Mouse (Mus musculus): ENCODE measurements around the gene Tmem54. TPM values are rescaled to one million over a fixed set of nuclear protein-coding genes. Genes with fewer than 3 reads are reported as not detected.

The Tmem54 gene
- total and polyA plus RNA-seq, 2 experiments = 0.37 TPM; not detected in 1

DNA sequence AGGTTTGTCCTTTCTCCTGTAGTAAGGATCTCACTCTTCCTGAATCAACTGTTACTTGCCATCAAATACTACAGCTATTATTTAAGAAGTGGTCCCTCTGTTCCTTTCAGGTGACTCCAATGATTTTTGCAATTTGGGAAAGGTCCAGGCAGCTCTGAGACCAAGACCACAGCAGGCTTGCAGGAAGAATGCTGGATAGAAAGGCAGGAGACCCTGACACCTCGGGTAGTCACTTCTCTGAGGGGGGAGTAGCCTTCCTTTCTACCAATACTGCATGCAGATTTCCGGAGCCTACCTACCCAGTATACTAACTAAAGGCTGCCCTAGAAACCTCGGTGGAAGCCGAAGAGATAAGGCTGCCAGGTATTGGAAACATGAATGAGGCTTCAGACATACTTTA lies 40.1 kb downstream of the Tmem54 start:
- Histone ChIP-seq H3K79me2 (ENCODE audit: control insufficient read depth, insufficient read depth, low read length) (no peaks in the 10 kb centered on the region), H3K27ac (replicated peaks; ENCODE audit: insufficient read depth, low read depth, low read length) (no peak overlapping the region), H3K9ac (ENCODE audit: low read depth, low read length) (no peak overlapping the region), H3K36me3 (ENCODE audit: control insufficient read depth, insufficient read depth, low read length) (peaks cover 6% of the 10 kb centered on the region), H3K27me3 (ENCODE audit: control insufficient read depth, insufficient read depth, low read length) (no peaks in the 10 kb centered on the region), H3K4me3 (ENCODE audit: insufficient read depth, low read depth, low read length) (no peak overlapping the region), H3K4me1 (ENCODE audit: control insufficient read depth, insufficient read depth, low read length) (peaks cover 16% of the 10 kb centered on the region)
- TF ChIP-seq POLR2A (IDR thresholded peaks at IDR 0.05; ENCODE audit: extremely low read depth, insufficient read depth, low read length) = no peak
- TF ChIP-seq CTCF (IDR thresholded peaks at IDR 0.05; ENCODE audit: low read depth, low read length) = no peak
- no peak for DNase-seq (ENCODE audit: extremely low read depth, low read depth, low spot score)
- 27% methylated on average over 4 of the region's 4 CpGs for WGBS

DNA sequence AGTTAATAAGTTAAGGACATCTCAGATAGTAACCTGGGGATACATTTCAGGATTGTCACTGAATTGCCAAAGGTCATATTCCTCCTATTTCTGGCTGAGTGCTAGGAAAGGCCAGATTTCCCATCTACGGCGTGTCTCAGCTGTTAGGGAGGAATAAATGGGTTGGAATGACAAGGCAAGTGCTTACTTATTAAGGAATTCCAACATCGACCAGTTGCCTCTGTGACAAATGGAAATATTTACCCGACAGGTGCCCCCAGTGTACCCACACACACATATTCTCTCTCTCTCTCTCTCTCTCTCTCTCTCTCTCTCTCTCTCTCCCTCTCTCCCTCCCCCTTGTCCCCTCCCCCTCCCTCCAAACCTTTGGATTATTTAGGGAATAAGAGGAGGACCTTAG lies 40.6 kb downstream of the Tmem54 start:
- Histone ChIP-seq H3K27ac (replicated peaks; ENCODE audit: insufficient read depth, low read depth, low read length) (no peak overlapping the region), H3K4me1 (ENCODE audit: control insufficient read depth, insufficient read depth, low read length) (peaks cover 16% of the 10 kb centered on the region), H3K79me2 (ENCODE audit: control insufficient read depth, insufficient read depth, low read length) (no peaks in the 10 kb centered on the region), H3K9ac (ENCODE audit: low read depth, low read length) (no peak overlapping the region), H3K27me3 (ENCODE audit: control insufficient read depth, insufficient read depth, low read length) (no peaks in the 10 kb centered on the region), H3K4me3 (ENCODE audit: insufficient read depth, low read depth, low read length) (no peak overlapping the region), H3K36me3 (ENCODE audit: control insufficient read depth, insufficient read depth, low read length) (peaks cover 12% of the 10 kb centered on the region)
- TF ChIP-seq CTCF (IDR thresholded peaks at IDR 0.05; ENCODE audit: low read depth, low read length) (no peak), POLR2A (IDR thresholded peaks at IDR 0.05; ENCODE audit: extremely low read depth, insufficient read depth, low read length) (no peak)
- DNase-seq (ENCODE audit: extremely low read depth, low read depth, low spot score) = peak; percentile 75
- WGBS = 20% methylated on average over 4 of the region's 4 CpGs

DNA sequence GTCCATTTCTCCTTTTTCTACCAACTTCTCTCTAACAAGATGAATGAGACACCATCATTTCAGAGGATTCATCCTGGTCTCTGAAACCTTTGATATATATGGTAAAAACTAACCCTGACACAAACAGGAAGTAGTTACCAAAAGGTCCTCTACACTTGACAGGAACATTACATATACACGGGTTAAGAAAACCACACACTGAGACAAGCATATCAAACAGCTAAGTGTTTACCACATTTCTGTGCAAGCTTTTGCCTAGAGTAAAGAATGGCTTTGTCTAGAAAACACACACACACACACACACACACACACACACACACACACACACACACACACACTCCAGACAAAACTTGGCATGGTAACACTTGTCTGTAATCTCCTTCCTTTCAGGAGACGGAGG lies 41.0 kb downstream of the Tmem54 start:
- Histone ChIP-seq H3K4me1 (ENCODE audit: control insufficient read depth, insufficient read depth, low read length) (peaks cover 16% of the 10 kb centered on the region), H3K9ac (ENCODE audit: low read depth, low read length) (no peak overlapping the region), H3K36me3 (ENCODE audit: control insufficient read depth, insufficient read depth, low read length) (peaks cover 13% of the 10 kb centered on the region), H3K27ac (replicated peaks; ENCODE audit: insufficient read depth, low read depth, low read length) (no peak overlapping the region), H3K4me3 (ENCODE audit: insufficient read depth, low read depth, low read length) (no peak overlapping the region), H3K27me3 (ENCODE audit: control insufficient read depth, insufficient read depth, low read length) (no peaks in the 10 kb centered on the region), H3K79me2 (ENCODE audit: control insufficient read depth, insufficient read depth, low read length) (no peaks in the 10 kb centered on the region)
- WGBS = 40% methylated on average over 2 of the region's 2 CpGs
- DNase-seq (ENCODE audit: extremely low read depth, low read depth, low spot score) = no peak
- no peak for TF ChIP-seq POLR2A (IDR thresholded peaks at IDR 0.05; ENCODE audit: extremely low read depth, insufficient read depth, low read length)
- TF ChIP-seq CTCF (IDR thresholded peaks at IDR 0.05; ENCODE audit: low read depth, low read length) = no peak

DNA sequence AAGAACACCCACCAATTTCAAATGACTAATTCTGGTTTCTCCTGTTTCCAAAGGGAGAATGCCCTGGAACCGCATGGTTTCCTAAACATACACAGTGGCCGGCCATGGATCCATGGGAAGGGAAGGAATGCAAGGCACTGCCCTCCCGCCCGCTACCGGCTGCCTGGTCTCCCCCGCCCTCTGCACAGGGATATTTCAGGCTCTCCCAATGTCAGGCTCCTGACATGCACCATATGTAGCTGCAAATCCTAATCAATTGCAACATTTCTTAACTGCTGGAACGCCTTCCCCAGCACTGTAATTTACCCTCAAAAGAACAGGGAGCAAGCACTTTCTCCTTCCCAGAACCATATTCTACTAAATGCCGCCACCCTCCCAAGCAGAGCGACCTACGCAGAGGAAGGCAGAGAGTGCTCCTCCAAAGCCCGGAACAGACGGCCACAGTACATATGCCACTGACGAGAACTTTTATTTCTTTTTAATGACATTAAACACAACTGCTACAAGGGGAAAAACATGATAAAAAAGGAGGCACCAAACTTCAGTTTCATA lies 42.3 kb downstream of the Tmem54 start:
- H3K27ac ChIP-seq (replicated peaks; ENCODE audit: insufficient read depth, low read depth, low read length) = no peak overlapping the region
- no peak for DNase-seq (ENCODE audit: extremely low read depth, low read depth, low spot score)
- no peak overlapping the region for H3K9ac ChIP-seq (ENCODE audit: low read depth, low read length)
- no peak for TF ChIP-seq CTCF (IDR thresholded peaks at IDR 0.05; ENCODE audit: low read depth, low read length)
- TF ChIP-seq POLR2A (IDR thresholded peaks at IDR 0.05; ENCODE audit: extremely low read depth, insufficient read depth, low read length) = no peak
- peaks cover 20% of the 10 kb centered on the region for H3K36me3 ChIP-seq (ENCODE audit: control insufficient read depth, insufficient read depth, low read length)
- no peak overlapping the region for H3K4me3 ChIP-seq (ENCODE audit: insufficient read depth, low read depth, low read length)
- 85% methylated on average over 13 of the region's 13 CpGs for WGBS
- peaks cover 10% of the 10 kb centered on the region; the same call in 1 of the 2 replicates for H3K4me1 ChIP-seq (ENCODE audit: control insufficient read depth, insufficient read depth, low read length)
- no peaks in the 10 kb centered on the region for H3K27me3 ChIP-seq (ENCODE audit: control insufficient read depth, insufficient read depth, low read length)
- no peaks in the 10 kb centered on the region for H3K79me2 ChIP-seq (ENCODE audit: control insufficient read depth, insufficient read depth, low read length)

DNA sequence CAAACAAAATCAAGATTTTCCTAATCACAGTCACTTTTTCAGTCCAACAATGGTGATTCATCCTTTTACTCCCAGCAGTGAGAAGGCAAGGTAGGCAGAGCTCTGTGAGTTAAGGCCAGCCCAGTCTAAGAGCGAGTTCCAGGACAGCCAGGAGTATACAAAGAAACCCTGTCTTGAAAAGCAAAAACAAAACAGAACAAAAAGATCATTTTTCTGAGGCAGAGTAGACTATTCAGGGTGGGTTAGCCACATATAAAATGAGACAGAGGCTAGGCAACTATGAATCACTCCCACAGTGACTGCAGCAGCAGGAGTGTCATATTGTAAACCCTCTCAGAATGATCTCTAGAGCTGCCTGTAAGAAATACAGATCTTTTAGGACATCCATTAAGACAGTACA lies 44.0 kb downstream of the Tmem54 start:
- WGBS = 94% methylated on average over 1 of the region's 1 CpGs
- Histone ChIP-seq H3K79me2 (ENCODE audit: control insufficient read depth, insufficient read depth, low read length) (no peaks in the 10 kb centered on the region), H3K27ac (replicated peaks; ENCODE audit: insufficient read depth, low read depth, low read length) (no peak overlapping the region), H3K36me3 (ENCODE audit: control insufficient read depth, insufficient read depth, low read length) (peaks cover 30% of the 10 kb centered on the region), H3K9ac (ENCODE audit: low read depth, low read length) (no peak overlapping the region), H3K27me3 (ENCODE audit: control insufficient read depth, insufficient read depth, low read length) (no peaks in the 10 kb centered on the region), H3K4me1 (ENCODE audit: control insufficient read depth, insufficient read depth, low read length) (peaks cover 8% of the 10 kb centered on the region; the same call in 1 of the 2 replicates), H3K4me3 (ENCODE audit: insufficient read depth, low read depth, low read length) (no peak overlapping the region)
- DNase-seq (ENCODE audit: extremely low read depth, low read depth, low spot score) = no peak
- TF ChIP-seq POLR2A (IDR thresholded peaks at IDR 0.05; ENCODE audit: extremely low read depth, insufficient read depth, low read length) = no peak
- TF ChIP-seq CTCF (IDR thresholded peaks at IDR 0.05; ENCODE audit: low read depth, low read length) = no peak

DNA sequence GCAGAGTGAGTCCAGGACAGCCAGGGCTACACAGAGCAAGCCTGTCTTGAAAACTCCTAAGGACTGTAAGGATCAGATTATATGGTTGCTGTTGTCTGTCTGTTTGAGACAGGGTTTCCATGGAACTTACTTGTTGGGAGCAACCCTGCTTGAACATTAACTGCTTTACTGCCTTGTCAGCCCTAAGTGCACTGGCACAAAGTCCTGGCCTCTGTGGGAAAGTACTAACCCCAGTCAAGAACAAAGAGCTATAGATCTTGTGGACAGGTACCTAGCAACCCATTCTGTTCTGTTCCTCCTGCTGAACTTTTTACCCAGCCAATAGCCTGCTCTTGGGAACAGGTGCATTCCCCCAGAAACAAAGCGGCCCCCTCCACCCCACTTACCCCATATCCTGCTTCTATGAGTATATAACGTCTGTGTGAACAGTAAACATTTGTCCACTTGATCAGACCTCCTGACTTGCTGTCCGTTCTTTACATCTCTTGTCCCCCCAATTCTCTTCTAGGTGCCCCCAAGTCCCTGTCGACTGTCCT lies 46.0 kb downstream of the Tmem54 start:
- H3K79me2 ChIP-seq (ENCODE audit: control insufficient read depth, insufficient read depth, low read length) = no peaks in the 10 kb centered on the region
- no peak for TF ChIP-seq CTCF (IDR thresholded peaks at IDR 0.05; ENCODE audit: low read depth, low read length)
- no peak for TF ChIP-seq POLR2A (IDR thresholded peaks at IDR 0.05; ENCODE audit: extremely low read depth, insufficient read depth, low read length)
- WGBS = 94% methylated on average over 4 of the region's 4 CpGs
- no peak for DNase-seq (ENCODE audit: extremely low read depth, low read depth, low spot score)
- H3K27me3 ChIP-seq (ENCODE audit: control insufficient read depth, insufficient read depth, low read length) = no peaks in the 10 kb centered on the region
- no peak overlapping the region for H3K27ac ChIP-seq (replicated peaks; ENCODE audit: insufficient read depth, low read depth, low read length)
- H3K4me3 ChIP-seq (ENCODE audit: insufficient read depth, low read depth, low read length) = no peak overlapping the region
- peaks cover 41% of the 10 kb centered on the region for H3K36me3 ChIP-seq (ENCODE audit: control insufficient read depth, insufficient read depth, low read length)
- peaks cover 3% of the 10 kb centered on the region; the same call in 1 of the 2 replicates for H3K4me1 ChIP-seq (ENCODE audit: control insufficient read depth, insufficient read depth, low read length)
- H3K9ac ChIP-seq (ENCODE audit: low read depth, low read length) = no peak overlapping the region

Measured in liver, adult 2 months (tissue).